Mouse (Mus musculus): ENCODE measurements around the gene Qars. TPM values are rescaled to one million over a fixed set of nuclear protein-coding genes. Genes with fewer than 3 reads are reported as not detected.

Gene Qars
- total and polyA plus RNA-seq, 3 experiments: 186 to 192 (median 186) TPM

DNA sequence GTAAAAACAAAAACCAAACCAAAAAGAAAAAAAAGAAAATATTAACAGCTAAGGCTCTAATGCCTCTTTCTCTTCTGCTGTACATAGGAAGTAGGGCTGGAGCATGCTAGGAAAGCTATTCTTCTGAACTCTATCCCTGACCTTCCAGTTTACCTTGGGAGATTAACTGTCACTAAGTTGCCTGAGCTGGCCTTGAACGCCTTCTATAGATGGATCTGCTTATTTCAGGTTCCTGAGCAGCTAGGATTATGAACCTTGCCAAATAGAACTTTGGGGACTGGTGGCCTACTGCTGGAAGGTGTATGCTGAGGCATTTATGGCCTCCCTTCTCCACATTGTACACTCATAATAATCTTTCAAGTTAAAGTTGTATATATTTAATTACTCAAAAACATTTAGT is 23.4 kb downstream of the Qars start:
- DNase-seq: no peak

DNA sequence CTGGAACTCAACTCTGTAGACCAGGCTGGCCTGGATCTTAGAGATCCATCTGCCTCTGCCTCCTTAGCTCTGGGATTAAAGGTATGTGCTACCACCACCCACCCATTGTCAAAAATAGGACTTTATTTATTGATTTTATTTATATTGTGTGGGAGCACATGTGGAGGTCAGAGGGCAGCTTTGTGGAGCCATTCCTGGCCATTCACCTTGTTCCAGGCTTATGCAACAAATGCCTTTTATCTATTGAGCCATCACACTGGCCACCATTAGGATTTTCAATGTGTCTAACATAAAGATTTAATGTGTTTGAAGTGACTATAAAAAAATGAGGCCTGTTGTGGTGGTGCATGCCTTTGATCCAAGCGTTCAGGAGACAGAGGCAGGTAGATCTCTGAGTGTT is 24.0 kb downstream of the Qars start:
- no peak for DNase-seq

DNA sequence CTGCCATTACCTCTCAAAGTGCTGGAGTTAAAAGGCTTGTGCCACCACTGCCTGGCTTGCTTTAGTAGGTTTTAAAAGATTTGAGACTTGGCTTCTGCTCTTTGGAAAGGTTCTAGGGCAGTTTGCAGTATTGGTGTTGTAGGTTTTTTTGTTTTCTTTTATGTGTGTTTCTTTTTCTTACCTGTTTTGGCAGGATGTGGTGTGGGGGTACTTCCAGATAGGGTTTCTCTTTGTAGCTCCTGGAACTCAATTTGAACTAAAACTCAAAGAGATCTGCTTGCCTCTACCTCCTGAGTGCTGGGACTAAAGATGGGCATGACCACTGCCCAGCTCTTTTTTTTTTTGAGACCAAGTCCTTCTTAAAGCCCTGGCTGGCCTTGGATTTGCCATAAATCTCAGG is 33.3 kb downstream of the Qars start:
- DNase-seq: no peak

DNA sequence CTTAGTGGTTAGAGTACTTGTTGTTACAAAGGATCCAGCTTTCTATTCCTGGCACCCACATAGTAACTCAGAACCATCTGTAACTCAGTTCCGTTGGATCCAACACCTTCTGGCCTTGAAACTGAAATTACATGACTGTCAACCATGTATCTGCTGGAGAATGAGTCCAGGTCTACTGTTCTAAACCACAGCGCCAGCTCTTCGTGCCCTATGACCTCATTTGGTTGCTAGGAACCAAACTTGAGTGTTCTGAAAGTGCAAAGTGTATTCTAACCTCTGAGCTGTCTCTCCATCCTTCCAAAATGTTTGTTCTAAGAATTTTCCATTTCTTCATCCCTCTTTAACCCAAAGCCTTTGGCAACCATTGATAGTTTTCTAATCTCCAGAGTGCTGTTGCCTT is 38.5 kb downstream of the Qars start:
- DNase-seq: no peak

DNA sequence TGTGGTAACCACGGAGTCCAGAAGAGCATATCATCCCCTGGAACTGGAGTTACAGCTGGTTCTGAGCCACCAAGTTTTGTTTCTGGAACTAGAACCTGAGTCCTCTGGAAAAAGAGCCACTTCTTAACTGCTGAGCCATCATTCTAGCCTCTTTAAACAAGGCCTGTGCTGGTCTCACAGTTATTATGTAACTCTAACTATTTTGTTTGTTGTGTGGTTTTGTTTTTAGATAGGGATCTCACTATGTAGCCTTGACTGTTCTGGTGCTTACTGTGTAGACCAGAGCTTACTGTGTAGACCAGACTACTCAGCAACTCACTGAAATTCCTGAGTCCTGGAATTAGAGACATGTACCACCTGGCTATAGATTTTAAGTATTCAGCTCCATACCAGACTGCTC is 39.4 kb downstream of the Qars start:
- no peak for DNase-seq

DNA sequence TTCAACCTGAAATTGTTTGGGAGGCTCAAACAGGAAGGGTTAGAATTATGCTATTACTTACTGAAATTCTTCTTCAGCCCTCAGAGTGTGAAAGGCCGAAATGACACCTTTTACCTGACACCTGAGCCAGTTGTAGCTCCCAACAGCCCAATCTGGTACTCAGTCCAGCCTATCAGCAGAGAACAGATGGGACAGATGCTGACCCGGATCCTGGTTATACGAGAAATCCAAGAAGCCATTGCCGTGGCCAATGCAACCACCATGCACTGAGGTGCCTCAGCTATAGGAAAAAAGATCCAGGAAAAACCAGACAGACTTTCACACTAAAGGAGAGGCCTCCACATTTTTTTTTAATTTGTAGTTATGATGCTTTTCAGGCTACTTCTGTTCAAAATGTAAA is 51.7 kb downstream of the Qars start:
- no peak for DNase-seq

DNA sequence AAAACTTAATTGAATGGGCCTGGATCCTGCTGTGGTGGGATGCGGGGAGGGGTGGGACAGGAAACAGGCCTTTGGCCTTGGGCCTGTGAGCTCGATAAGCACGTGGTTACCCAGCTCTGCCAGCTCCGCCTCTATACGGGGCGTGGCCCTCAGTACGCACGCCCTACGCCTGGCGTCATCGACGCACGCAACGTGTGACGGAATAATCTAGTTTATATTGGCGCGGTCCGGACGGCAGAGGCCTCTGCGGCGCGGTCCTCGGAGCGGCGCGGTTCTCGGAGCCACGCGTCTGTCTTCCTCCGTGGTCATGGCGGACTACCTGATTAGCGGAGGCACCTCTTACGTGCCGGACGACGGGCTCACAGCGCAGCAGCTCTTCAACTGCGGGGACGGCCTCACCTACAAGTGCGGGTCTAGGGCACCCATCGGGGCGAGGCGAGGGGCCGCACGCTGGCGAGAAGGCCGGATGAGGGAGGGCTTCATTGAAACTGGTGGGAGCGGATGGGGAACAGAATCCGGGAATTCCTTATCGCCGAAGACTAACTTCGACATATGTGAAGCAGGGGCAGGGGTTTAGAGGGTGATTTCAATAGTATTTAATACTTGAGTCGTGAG is 52.8 kb downstream of the Qars start, which contains the start of gene Impdh2:
Gene Impdh2, plus strand, starts transcription at position 60 of the 615 bp plus-strand sequence.
- DNase-seq: peak; percentile 96

DNA sequence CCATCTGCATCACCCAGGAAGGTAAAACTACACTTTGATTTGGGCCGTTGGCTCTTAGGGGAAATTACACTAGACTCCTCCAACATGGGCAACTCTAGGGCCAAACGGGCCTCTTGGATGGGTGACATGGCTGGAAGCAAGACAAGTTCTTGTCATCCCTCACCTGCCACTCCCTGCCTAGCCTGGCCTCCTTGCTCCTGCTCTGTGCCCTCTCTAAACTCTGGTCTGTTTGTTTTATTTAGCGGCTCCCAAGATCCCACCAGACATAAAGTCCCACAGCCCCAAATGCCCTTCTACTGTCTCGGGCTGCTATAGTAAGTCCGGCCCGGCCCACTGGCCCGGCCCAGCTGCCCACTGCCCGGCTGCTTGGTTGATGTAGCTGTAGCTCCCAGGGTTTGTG is 56.2 kb downstream of the Qars start:
- no peak for DNase-seq

DNA sequence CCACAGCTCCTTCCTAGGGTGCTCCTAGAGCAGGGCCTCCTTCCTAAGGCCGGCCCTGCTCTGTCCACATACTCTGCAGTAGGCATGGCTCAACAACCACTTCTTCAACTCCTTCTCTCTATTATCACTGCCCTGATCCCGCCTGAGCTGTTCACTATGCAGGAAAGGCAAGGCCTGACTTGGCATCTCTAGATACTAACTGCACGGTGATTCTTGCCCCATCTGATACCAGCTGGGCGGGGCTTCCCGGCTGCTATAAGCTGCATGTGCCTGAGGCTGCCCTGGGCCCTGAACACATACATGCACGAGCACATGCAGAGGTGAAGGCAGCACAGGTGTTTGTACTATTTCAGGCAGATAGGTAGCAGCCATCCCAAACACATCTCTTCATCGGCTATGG is 56.6 kb downstream of the Qars start:
- DNase-seq: no peak

Other genes with a start within 250 kb of the Qars start
- gene Dag1, start 243.7 kb upstream of the Qars start, total RNA-seq (2021): 100 to 1,000 TPM; 143 to 148 TPM
- 59.3 and 86.5 TPM in 2 replicates for gene Dag1, start 243.7 kb upstream of the Qars start, polyA plus RNA-seq (2012; rRNA removed)
- gene Nicn1, start 217.3 kb upstream of the Qars start, total RNA-seq (2021): 10 to 100 TPM; 17.5 to 24.9 TPM
- 16.6 and 18.8 TPM in 2 replicates for gene Nicn1, start 217.3 kb upstream of the Qars start, polyA plus RNA-seq (2012; rRNA removed)
- gene Amt, start 210.9 kb upstream of the Qars start, total RNA-seq (2021): 1 to 10 TPM; 3.3 to 5.5 TPM
- 2.2 and 2.6 TPM in 2 replicates for gene Amt, start 210.9 kb upstream of the Qars start, polyA plus RNA-seq (2012; rRNA removed)
- 100 to 1,000 TPM; 355 to 363 TPM for gene Rhoa, start 201.6 kb upstream of the Qars start, total RNA-seq (2021)
- 169 and 187 TPM in 2 replicates for gene Rhoa, start 201.6 kb upstream of the Qars start, polyA plus RNA-seq (2012; rRNA removed)
- 10 to 100 TPM; 31.3 to 56.7 TPM for gene Tcta, start 201.5 kb upstream of the Qars start, total RNA-seq (2021)
- gene Tcta, start 201.5 kb upstream of the Qars start, polyA plus RNA-seq (2012; rRNA removed): 42.8 and 46.3 TPM in 2 replicates
- gene Gpx1, start 168.8 kb upstream of the Qars start, total RNA-seq (2021): 100 to 1,000 TPM; 694 to 927 TPM
- gene Gpx1, start 168.8 kb upstream of the Qars start, polyA plus RNA-seq (2012; rRNA removed): 1,573 and 1,924 TPM in 2 replicates
- gene Usp4, start 159.9 kb upstream of the Qars start, total RNA-seq (2021): 100 to 1,000 TPM; 100 to 122 TPM
- gene Usp4, start 159.9 kb upstream of the Qars start, polyA plus RNA-seq (2012; rRNA removed): 47.0 and 52.3 TPM in 2 replicates
- 1 to 10 TPM in 1 of 2 experiments, under 1 TPM in 1; 0.52 to 1.8 TPM for gene 1700102P08Rik, start 114.9 kb upstream of the Qars start, total RNA-seq (2021)
- 0.37 and 0.86 TPM in 2 replicates for gene 1700102P08Rik, start 114.9 kb upstream of the Qars start, polyA plus RNA-seq (2012; rRNA removed)
- gene Ccdc36, start 79.2 kb upstream of the Qars start, total RNA-seq (2021): not detected
- gene Ccdc36, start 79.2 kb upstream of the Qars start, polyA plus RNA-seq (2012; rRNA removed): not detected in 2 replicates
- not detected for gene BC048562, start 71.2 kb upstream of the Qars start, total RNA-seq (2021)
- gene BC048562, start 71.2 kb upstream of the Qars start, polyA plus RNA-seq (2012; rRNA removed): not detected in 2 replicates
- 10 to 100 TPM; 27.8 to 46.5 TPM for gene Ccdc71, start 47.2 kb upstream of the Qars start, total RNA-seq (2021)
- 23.0 and 28.1 TPM in 2 replicates for gene Ccdc71, start 47.2 kb upstream of the Qars start, polyA plus RNA-seq (2012; rRNA removed)
- 10 to 100 TPM; 19.4 to 24.5 TPM for gene Klhdc8b, start 46.1 kb upstream of the Qars start, total RNA-seq (2021)
- 73.1 and 81.9 TPM in 2 replicates for gene Klhdc8b, start 46.1 kb upstream of the Qars start, polyA plus RNA-seq (2012; rRNA removed)
- 100 to 1,000 TPM in 1 of 2 experiments, 10 to 100 TPM in 1; 94.0 to 107 TPM for gene Lamb2, start 28.0 kb upstream of the Qars start, total RNA-seq (2021)
- 136 and 150 TPM in 2 replicates for gene Lamb2, start 28.0 kb upstream of the Qars start, polyA plus RNA-seq (2012; rRNA removed)
- gene Usp19, start 17.1 kb upstream of the Qars start, total RNA-seq (2021): 100 to 1,000 TPM; 172 to 248 TPM
- gene Usp19, start 17.1 kb upstream of the Qars start, polyA plus RNA-seq (2012; rRNA removed): 221 and 261 TPM in 2 replicates
- gene Qrich1, start 9.1 kb downstream of the Qars start, total RNA-seq (2021): 100 to 1,000 TPM; 105 to 126 TPM
- gene Qrich1, start 9.1 kb downstream of the Qars start, polyA plus RNA-seq (2012; rRNA removed): 119 and 129 TPM in 2 replicates
- 100 to 1,000 TPM in 1 of 2 experiments, 10 to 100 TPM in 1; 75.6 to 123 TPM for gene Impdh2, start 52.6 kb downstream of the Qars start, total RNA-seq (2021)
- 93.8 and 121 TPM in 2 replicates for gene Impdh2, start 52.6 kb downstream of the Qars start, polyA plus RNA-seq (2012; rRNA removed)
- gene Ndufaf3, start 59.7 kb downstream of the Qars start, total RNA-seq (2021): 10 to 100 TPM; 60.7 to 68.7 TPM
- 76.7 and 98.4 TPM in 2 replicates for gene Ndufaf3, start 59.7 kb downstream of the Qars start, polyA plus RNA-seq (2012; rRNA removed)
- gene Dalrd3, start 62.2 kb downstream of the Qars start, total RNA-seq (2021): 10 to 100 TPM; 67.2 to 70.7 TPM
- gene Dalrd3, start 62.2 kb downstream of the Qars start, polyA plus RNA-seq (2012; rRNA removed): 325 and 372 TPM in 2 replicates
- 100 to 1,000 TPM in 1 of 2 experiments, 10 to 100 TPM in 1; 91.5 to 126 TPM for gene Wdr6, start 71.0 kb downstream of the Qars start, total RNA-seq (2021)
- 132 and 151 TPM in 2 replicates for gene Wdr6, start 71.0 kb downstream of the Qars start, polyA plus RNA-seq (2012; rRNA removed)
- gene P4htm, start 90.0 kb downstream of the Qars start, total RNA-seq (2021): 1 to 10 TPM; 7.1 to 8.3 TPM
- 14.7 and 17.2 TPM in 2 replicates for gene P4htm, start 90.0 kb downstream of the Qars start, polyA plus RNA-seq (2012; rRNA removed)
- gene Arih2, start 141.7 kb downstream of the Qars start, total RNA-seq (2021): 10 to 100 TPM; 52.0 to 74.6 TPM
- gene Arih2, start 141.7 kb downstream of the Qars start, polyA plus RNA-seq (2012; rRNA removed): 19.7 and 23.9 TPM in 2 replicates
- 100 to 1,000 TPM; 123 to 170 TPM for gene Slc25a20, start 154.4 kb downstream of the Qars start, total RNA-seq (2021)
- 38.0 and 46.7 TPM in 2 replicates for gene Slc25a20, start 154.4 kb downstream of the Qars start, polyA plus RNA-seq (2012; rRNA removed)
- 10 to 100 TPM; 28.1 to 43.7 TPM for gene Prkar2a, start 181.6 kb downstream of the Qars start, total RNA-seq (2021)
- gene Prkar2a, start 181.6 kb downstream of the Qars start, polyA plus RNA-seq (2012; rRNA removed): 12.1 and 14.6 TPM in 2 replicates

Data from adrenal gland, adult 2 months (tissue).